Mouse (Mus musculus): ENCODE data around the gene Fuk.

DNA sequence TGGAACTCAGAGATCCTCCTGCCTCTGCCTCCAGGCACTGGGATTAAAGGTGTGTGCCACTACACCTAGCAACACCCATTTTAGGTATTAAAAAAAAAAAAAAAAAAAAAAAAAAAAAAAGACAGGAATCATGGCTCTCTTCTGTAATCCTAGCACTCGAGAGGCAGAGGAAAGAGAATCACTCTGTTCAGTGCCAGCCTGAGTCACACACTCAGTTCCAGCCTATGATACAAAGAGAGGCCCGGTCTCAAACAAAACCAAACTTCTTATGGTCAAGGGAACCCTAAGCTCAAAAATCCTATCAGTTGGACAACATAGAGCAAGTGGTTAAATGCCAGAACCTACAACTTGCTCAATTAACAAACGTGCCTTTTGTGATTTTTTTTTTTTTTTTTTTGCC, 57.3 kb downstream of the Fuk start:
- TF ChIP-seq CTCF (IDR thresholded peaks at IDR 0.05; ENCODE audit: low read depth) (no peak), EP300 (IDR thresholded peaks at IDR 0.05; ENCODE audit: low read depth) (no peak)

Data from liver, postnatal 0 days (tissue).